Mouse (Mus musculus): Measurements from ENCODE around the gene Ier3.

Ier3 gene

DNA sequence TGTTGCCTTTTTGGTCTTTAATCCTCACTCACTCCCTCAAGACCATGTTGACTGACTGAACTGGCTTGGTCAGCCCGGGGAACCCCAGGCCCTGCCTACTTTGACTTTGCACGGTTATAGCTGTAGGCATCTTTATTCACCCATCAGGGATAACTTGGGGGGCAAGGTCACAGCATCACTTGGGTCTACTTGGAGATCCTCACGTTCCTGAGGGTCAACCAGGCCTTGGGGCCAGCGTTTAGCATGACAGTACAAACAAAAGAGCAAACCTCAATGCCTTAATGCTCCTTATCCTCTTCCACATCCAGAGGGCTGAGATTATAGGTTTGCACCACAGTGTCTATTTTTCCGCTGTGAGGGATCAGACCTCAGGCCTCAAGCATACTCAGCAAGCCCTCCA is 9.2 kb upstream of the Ier3 start:
- DNase-seq, result no peak

DNA sequence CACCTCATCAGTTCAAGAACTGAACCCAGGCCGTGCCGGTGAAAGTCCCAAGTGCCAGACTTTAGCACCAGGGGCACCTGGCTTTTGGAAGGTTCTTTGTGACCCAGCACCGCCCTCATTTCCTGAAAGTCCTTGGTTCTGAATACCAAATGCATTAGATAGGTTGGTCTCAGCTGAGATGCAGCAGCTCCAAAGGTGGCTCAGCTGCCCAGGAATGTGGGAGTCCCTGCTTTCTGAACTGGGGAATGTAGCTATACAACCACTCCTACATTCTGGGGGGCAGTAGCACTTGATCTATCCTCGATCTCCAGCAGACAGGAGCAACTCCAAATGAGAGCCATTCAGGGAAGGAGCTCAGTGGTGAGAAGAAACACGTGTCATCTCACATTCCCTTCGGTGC is 8.7 kb upstream of the Ier3 start:
- no peak for DNase-seq

DNA sequence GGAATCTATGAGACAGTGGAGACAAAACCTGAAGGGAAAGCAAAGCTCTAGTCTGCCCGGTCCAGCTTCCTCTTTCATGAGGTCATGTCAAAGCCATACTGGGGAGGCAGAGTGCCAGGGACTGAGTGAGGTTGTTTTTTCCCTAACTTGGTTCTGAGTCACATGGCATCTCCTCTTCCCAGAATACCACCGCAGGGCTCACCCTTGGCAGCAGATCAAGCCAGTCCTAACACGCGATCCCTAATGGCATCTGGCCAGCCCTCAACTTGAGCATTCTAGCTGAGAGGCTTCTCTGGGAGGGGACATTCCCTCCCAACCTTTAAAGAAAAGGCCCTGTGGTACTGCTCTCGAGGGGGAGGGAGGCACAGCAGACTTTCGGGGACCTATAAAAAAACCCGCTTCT is 8.2 kb upstream of the Ier3 start:
- DNase-seq, result peak; percentile 96

DNA sequence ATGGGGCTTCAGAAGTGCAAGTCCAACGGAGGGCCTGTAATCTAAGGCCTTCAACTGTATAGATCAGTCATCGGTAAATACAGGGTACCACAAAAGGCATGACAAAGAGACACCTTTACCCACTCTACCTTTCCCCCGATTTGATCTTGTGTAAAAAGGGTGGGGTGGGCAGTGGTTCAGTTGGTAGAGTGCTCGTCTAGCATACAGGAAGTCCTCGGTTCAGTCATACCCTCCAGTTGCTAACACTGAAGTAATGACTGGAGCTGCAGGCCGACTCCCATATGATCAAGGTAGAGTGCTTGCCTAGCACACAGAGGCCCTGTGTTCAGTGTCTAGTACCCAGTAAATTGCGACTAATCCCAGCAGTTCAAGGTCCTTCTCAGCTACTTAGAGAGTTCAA is 7.8 kb upstream of the Ier3 start:
- no peak for DNase-seq

- DNase-seq, result peak; percentile 75
Measured at GRCm38 (mm10) chr17:35814678-35815077, 6.8 kb upstream of the Ier3 start.

DNA sequence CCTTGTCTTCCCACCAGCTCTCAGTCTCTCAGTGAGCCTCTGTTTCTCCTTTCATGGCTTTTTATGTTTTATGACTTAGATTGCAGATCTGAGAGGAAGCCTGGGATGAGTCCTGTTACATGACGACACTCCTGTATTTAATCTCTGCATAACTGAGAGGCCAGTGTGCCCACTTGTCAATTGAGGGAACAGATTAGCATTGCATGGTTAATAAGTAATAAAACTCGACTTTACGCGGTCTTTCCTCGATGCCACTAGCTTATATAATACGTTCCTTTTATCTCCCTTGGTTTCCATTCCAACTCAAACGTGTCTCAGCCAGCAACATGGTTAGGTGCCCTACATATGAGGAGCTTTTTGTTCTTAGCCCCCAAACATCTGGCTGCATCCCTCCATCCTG is 5.6 kb upstream of the Ier3 start:
- no peak for DNase-seq

- peak; percentile 68 for DNase-seq
Measured at GRCm38 (mm10) chr17:35816686-35817085, 4.8 kb upstream of the Ier3 start.

DNA sequence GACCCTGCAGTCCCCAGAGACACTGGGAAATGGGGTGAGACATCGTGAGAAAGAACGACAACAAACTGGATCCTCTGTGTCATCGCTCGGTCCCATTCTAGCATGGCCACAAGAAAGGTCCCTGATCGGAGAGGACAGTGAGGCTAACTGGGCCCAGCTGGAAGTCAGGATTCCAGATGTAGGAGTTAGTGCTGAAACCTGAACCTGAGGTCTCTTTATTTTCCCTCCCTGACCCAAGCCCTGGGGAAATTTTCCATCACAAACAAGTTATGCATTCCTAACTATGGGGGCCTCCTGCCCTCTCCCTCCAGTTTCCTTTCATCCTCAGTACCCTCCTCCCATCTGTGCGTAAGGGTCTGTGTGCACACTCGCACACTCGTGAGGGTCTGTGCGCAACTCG is 4.3 kb upstream of the Ier3 start:
- DNase-seq, result peak; percentile 55

DNA sequence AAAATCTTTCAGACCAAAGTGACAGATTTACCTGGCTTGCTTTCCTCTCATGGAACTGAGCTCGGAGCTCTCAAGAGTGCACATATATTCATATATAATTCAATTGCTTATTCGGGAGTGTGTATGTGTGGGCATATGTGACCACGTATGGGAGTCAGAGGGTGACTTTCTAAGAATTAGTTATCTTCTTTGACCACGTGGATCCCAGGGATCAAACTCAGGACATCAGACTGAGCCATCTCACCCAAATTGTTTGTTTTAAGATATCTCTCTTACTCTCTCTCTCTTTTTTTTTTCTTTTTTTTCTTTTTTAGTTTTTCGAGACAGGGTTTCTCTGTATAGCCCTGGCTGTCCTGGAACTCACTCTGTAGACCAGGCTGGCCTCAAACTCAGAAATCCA is 1.4 kb upstream of the Ier3 start:
- DNase-seq, result no peak

- DNase-seq, result no peak
Measured at GRCm38 (mm10) chr17:35822564-35822963, 1.1 kb downstream of the Ier3 start.

GRCm38 (mm10) chr17:35822964-35823937 is 1.8 kb downstream of the Ier3 start, which contains the start of gene Flot1:
TSS of gene Flot1 (plus strand) at chr17:35823230.
- peak; percentile 93 for DNase-seq

GRCm38 (mm10) chr17:35824402-35824801 is 2.9 kb downstream of the Ier3 start:
- no peak for DNase-seq

DNA sequence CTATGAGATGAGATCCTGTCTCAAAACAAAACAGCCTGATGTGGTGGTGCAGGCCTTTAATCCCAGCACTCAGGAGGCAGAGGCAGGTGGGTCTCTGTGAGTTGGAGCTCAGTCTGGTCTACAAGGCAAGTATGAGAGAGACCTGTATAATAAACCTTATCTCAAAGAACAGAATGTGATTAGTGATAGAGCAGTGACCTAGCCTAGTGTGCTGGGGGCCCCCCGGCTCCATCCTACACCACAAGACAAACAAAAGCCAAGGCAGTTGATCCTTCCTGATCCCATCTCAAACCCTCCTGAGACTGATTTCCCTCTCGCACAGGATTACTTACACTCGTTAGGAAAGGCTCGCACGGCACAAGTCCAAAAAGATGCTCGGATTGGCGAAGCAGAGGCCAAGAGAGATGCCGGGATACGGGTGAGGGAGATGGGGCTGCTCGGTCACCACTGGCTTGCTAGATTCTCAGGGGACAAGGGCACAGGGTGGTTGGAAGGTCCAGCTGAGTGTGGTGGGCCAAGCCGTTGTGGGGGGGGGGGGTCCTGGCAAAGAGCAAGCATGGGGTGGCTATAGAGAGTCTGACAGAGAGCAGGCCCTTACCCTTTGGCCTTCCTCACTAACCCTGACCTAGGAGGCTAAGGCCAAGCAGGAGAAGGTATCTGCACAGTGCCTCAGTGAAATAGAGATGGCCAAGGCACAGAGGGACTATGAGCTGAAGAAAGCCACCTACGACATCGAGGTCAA is 3.8 kb downstream of the Ier3 start:
- no peak for DNase-seq

DNA sequence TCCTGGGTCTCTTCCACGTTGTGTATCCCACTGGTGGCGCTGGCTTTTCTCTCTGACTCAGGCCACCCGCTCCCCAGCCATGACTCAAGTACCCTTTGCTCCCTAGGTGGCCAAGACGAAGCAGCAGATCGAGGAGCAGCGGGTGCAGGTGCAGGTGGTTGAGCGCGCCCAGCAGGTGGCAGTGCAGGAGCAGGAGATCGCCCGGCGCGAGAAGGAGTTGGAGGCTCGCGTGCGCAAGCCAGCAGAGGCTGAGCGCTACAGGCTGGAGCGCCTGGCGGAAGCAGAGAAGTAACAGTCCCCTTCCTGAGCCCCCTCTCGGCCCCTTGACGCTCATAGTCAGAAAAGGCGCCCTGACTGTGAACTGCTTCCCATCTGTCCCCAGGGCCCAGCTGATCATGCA is 8.3 kb downstream of the Ier3 start:
- DNase-seq, result peak; percentile 91

GRCm38 (mm10) chr17:35832400-35833238 is 11.1 kb downstream of the Ier3 start:
- DNase-seq, result no peak

DNA sequence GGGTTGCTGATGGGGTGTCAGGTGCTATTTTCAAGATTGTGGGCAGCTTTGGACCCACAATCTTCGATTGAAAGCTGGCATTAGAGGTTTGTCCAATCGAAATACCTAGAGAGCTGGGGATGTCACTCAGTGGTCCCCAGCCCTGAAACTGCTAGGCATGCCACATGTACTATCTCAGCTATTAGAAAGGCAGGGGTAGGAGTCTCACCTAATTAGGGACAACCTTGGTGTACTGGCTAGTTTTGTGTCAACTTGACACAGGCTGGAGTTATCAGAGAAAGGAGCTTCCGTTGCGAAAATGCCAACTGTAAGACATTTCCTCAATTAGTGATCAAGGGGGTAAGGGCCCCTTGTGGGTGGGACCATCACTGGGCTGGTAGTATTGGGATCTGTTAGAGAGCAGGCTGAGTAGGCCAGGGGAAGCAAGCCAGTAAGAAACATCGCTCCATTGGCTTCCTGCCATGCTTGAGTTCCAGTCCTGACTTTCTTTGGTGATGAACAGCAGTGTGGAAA is 11.8 kb downstream of the Ier3 start:
- DNase-seq, result no peak

GRCm38 (mm10) chr17:35833894-35834293 is 12.4 kb downstream of the Ier3 start:
- DNase-seq, result no peak

DNA sequence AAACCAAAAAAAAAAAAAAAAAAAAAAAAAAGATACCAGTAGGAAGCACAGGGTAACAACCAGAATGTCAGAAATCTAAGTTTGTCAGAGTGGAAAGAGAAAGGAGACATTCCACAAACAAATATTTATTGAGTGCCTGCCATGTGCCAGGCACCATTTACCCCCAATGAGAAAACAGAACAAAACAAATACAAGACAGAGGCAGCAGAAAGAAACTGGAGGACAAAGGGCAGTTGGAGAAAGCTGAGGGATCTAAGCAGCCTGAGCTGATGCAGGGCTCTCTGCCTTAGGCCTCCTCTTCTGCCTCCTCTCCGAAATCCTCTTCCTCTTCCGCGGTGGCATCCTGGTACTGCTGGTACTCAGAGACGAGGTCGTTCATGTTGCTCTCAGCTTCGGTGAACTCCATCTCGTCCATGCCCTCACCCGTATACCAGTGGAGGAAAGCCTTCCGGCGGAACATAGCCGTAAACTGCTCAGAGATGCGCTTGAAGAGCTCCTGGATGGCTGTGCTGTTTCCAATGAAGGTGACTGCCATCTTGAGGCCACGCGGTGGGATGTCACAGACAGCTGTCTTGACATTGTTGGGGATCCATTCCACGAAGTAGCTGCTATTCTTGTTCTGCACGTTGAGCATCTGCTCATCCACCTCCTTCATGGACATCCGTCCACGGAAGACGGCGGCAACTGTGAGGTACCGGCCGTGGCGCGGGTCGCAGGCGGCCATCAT is 13.4 kb downstream of the Ier3 start:
- no peak for DNase-seq

DNA sequence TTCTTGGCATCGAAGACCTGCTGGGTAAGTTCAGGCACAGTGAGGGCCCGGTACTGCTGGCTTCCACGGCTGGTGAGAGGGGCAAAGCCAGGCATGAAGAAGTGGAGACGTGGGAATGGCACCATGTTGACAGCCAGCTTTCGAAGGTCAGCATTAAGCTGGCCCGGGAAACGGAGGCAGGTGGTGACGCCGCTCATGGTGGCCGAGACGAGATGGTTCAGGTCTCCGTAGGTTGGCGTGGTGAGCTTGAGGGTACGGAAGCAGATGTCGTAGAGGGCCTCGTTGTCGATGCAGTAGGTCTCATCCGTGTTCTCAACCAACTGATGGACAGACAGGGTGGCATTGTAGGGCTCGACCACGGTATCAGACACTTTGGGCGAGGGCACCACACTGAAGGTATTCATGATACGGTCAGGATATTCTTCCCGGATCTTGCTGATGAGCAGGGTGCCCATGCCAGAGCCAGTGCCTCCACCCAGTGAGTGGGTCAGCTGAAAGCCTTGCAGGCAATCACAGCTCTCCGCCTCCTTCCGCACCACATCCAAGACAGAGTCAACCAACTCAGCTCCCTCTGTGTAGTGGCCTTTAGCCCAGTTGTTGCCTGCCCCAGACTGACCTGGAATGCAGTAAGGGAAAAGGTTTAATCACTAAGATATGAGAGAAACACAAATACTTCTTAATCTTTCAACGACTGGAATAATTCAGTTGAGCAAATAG is 14.1 kb downstream of the Ier3 start:
- peak; percentile 43 for DNase-seq

GRCm38 (mm10) chr17:35836178-35836965 is 14.9 kb downstream of the Ier3 start:
- DNase-seq, result peak; percentile 93
